Mouse (Mus musculus) cerebellum, adult 2 months (tissue): Measurements from ENCODE around the gene Cd28.

Experiments
- CTCF ChIP-seq: fragments of 200-500 bp; IDR thresholded peaks from 2 replicates; pipeline ENCODE4 v1.5.1; 2011; ENCODE audit warnings: low read depth, mild to moderate bottlenecking, control low read depth, low read length, moderate library complexity, borderline replicate concordance; ENCODE audit not compliant: insufficient read depth
- POLR2A ChIP-seq: fragments of 200-500 bp; IDR thresholded peaks from 2 replicates; pipeline ENCODE4 v1.6.1; 2011; ENCODE audit warnings: low read length, control low read depth, borderline replicate concordance; ENCODE audit not compliant: insufficient read depth

- TF ChIP-seq CTCF (no peak), POLR2A (no peak)
Observed at GRCm38 (mm10) chr1:60746153-60746552, 29.6 kb downstream of the Cd28 start.
